Mouse (Mus musculus): ENCODE data around the gene Tuba1a. TPM values are rescaled to one million over a fixed set of nuclear protein-coding genes. Genes with fewer than 3 reads are reported as not detected.
A peak's percentile ranks its signal among the peaks of the same experiment; 100 is the strongest.
"Not testable (repeated sequence)": the region's sequence is repeated elsewhere in the genome, so short reads cannot be mapped to it uniquely, and the experiment has no call there.

Gene Tuba1a
- polyA plus RNA-seq, 1 experiment from 2014 or later = 895 TPM

GRCm38 (mm10) chr15:98933004-98933671, 20.4 kb downstream of the Tuba1a start:
- H3K9me3 ChIP-seq (ENCODE audit: control insufficient read depth, low read length); H3K36me3 ChIP-seq (ENCODE audit: control insufficient read depth, insufficient read depth, low read length); H3K27me3 ChIP-seq (replicated peaks; ENCODE audit: control insufficient read depth, insufficient read depth, low read length): not testable (repeated sequence)
- peak overlapping the region; percentile 87 for H3K4me2 ChIP-seq (ENCODE audit: low read depth, low read length)
- peak overlapping the region; percentile 58 for H3K27ac ChIP-seq (ENCODE audit: low read length)
- WGBS = 4% methylated on average over 8 of the region's 9 CpGs
- H3K4me3 ChIP-seq (ENCODE audit: low read length) = peak overlapping the region; percentile 82
- H3K9ac ChIP-seq (ENCODE audit: low read depth, low read length) = peak overlapping the region; percentile 89
- peaks cover 11% of the 10 kb centered on the region for H3K4me1 ChIP-seq (ENCODE audit: control insufficient read depth, insufficient read depth, low read length)
- 0 out of 2 replicates have a peak, but pooled peaks have one; percentile 8 for ATAC-seq

GRCm38 (mm10) chr15:98930998-98931397, 22.5 kb downstream of the Tuba1a start:
- Histone ChIP-seq H3K4me3 (ENCODE audit: low read length) (no peak overlapping the region), H3K36me3 (ENCODE audit: control insufficient read depth, insufficient read depth, low read length) (peaks cover 4% of the 10 kb centered on the region; the same call in 1 of the 2 replicates), H3K27ac (ENCODE audit: low read length) (no peak overlapping the region), H3K9ac (ENCODE audit: low read depth, low read length) (no peak overlapping the region), H3K4me2 (ENCODE audit: low read depth, low read length) (no peak overlapping the region), H3K27me3 (replicated peaks; ENCODE audit: control insufficient read depth, insufficient read depth, low read length) (no peaks in the 10 kb centered on the region), H3K4me1 (ENCODE audit: control insufficient read depth, insufficient read depth, low read length) (peaks cover 11% of the 10 kb centered on the region), H3K9me3 (ENCODE audit: control insufficient read depth, low read length) (no peaks in the 10 kb centered on the region)
- WGBS = 77% methylated on average over 3 of the region's 3 CpGs
- ATAC-seq = no peak

- no peak overlapping the region for H3K27ac ChIP-seq (ENCODE audit: low read length)
- H3K4me1 ChIP-seq (ENCODE audit: control insufficient read depth, insufficient read depth, low read length) = peaks cover 3% of the 10 kb centered on the region
- no peak overlapping the region for H3K9ac ChIP-seq (ENCODE audit: low read depth, low read length)
- no peak overlapping the region for H3K4me2 ChIP-seq (ENCODE audit: low read depth, low read length)
- no peak overlapping the region for H3K4me3 ChIP-seq (ENCODE audit: low read length)
- no peaks in the 10 kb centered on the region for H3K9me3 ChIP-seq (ENCODE audit: control insufficient read depth, low read length)
- H3K27me3 ChIP-seq (replicated peaks; ENCODE audit: control insufficient read depth, insufficient read depth, low read length) = no peaks in the 10 kb centered on the region
- no peak for ATAC-seq
- H3K36me3 ChIP-seq (ENCODE audit: control insufficient read depth, insufficient read depth, low read length) = peaks cover 4% of the 10 kb centered on the region; the same call in 1 of the 2 replicates
- WGBS = 49% methylated on average over 8 of the region's 8 CpGs
These were observed 23.3 kb downstream of the Tuba1a start for GRCm38 (mm10) chr15:98930017-98930734.

- H3K4me2 ChIP-seq (ENCODE audit: low read depth, low read length) = 0 out of 2 replicates have a peak overlapping the region, but pooled peaks have one; percentile 23
- H3K9ac ChIP-seq (ENCODE audit: low read depth, low read length) = no peak overlapping the region
- no peaks in the 10 kb centered on the region for H3K27me3 ChIP-seq (replicated peaks; ENCODE audit: control insufficient read depth, insufficient read depth, low read length)
- peak; percentile 61 for ATAC-seq
- no peak overlapping the region for H3K4me3 ChIP-seq (ENCODE audit: low read length)
- peaks cover 4% of the 10 kb centered on the region; the same call in 1 of the 2 replicates for H3K36me3 ChIP-seq (ENCODE audit: control insufficient read depth, insufficient read depth, low read length)
- 17% methylated on average over 13 of the region's 13 CpGs for WGBS
- H3K27ac ChIP-seq (ENCODE audit: low read length) = no peak overlapping the region
- peaks cover 2% of the 10 kb centered on the region; the same call in 1 of the 2 replicates for H3K4me1 ChIP-seq (ENCODE audit: control insufficient read depth, insufficient read depth, low read length)
- no peaks in the 10 kb centered on the region for H3K9me3 ChIP-seq (ENCODE audit: control insufficient read depth, low read length)
These were observed 24.8 kb downstream of the Tuba1a start for GRCm38 (mm10) chr15:98928598-98929240.

GRCm38 (mm10) chr15:98927566-98927965, 25.9 kb downstream of the Tuba1a start:
- Histone ChIP-seq H3K36me3 (ENCODE audit: control insufficient read depth, insufficient read depth, low read length) (peaks cover 4% of the 10 kb centered on the region; the same call in 1 of the 2 replicates), H3K4me2 (ENCODE audit: low read depth, low read length) (no peak overlapping the region), H3K27me3 (replicated peaks; ENCODE audit: control insufficient read depth, insufficient read depth, low read length) (no peaks in the 10 kb centered on the region), H3K4me1 (ENCODE audit: control insufficient read depth, insufficient read depth, low read length) (peaks cover 7% of the 10 kb centered on the region), H3K4me3 (ENCODE audit: low read length) (no peak overlapping the region), H3K27ac (ENCODE audit: low read length) (no peak overlapping the region), H3K9me3 (ENCODE audit: control insufficient read depth, low read length) (no peaks in the 10 kb centered on the region), H3K9ac (ENCODE audit: low read depth, low read length) (no peak overlapping the region)
- no peak for ATAC-seq
- 77% methylated on average over 5 of the region's 5 CpGs for WGBS

- Histone ChIP-seq H3K4me1 (ENCODE audit: control insufficient read depth, insufficient read depth, low read length) (peaks cover 7% of the 10 kb centered on the region), H3K27me3 (replicated peaks; ENCODE audit: control insufficient read depth, insufficient read depth, low read length) (no peaks in the 10 kb centered on the region), H3K27ac (ENCODE audit: low read length) (0 out of 2 replicates have a peak overlapping the region, but pooled peaks have one; percentile 19), H3K4me2 (ENCODE audit: low read depth, low read length) (no peak overlapping the region), H3K36me3 (ENCODE audit: control insufficient read depth, insufficient read depth, low read length) (no peaks in the 10 kb centered on the region), H3K9me3 (ENCODE audit: control insufficient read depth, low read length) (0 out of 2 replicates have a peak, but pooled peaks cover 5% of the 10 kb centered on the region), H3K9ac (ENCODE audit: low read depth, low read length) (no peak overlapping the region), H3K4me3 (ENCODE audit: low read length) (no peak overlapping the region)
- ATAC-seq = peak; percentile 54
- 56% methylated on average over 3 of the region's 3 CpGs for WGBS
These were observed 28.8 kb downstream of the Tuba1a start for GRCm38 (mm10) chr15:98924682-98925081.

GRCm38 (mm10) chr15:98923031-98923537, 30.4 kb downstream of the Tuba1a start:
- Histone ChIP-seq H3K4me3 (ENCODE audit: low read length) (no peak overlapping the region), H3K4me1 (ENCODE audit: control insufficient read depth, insufficient read depth, low read length) (peaks cover 9% of the 10 kb centered on the region; the same call in 1 of the 2 replicates), H3K9me3 (ENCODE audit: control insufficient read depth, low read length) (0 out of 2 replicates have a peak, but pooled peaks cover 5% of the 10 kb centered on the region), H3K36me3 (ENCODE audit: control insufficient read depth, insufficient read depth, low read length) (no peaks in the 10 kb centered on the region), H3K27ac (ENCODE audit: low read length) (peak overlapping the region; percentile 93), H3K9ac (ENCODE audit: low read depth, low read length) (peak overlapping the region; percentile 48; the same call in 1 of the 2 replicates), H3K27me3 (replicated peaks; ENCODE audit: control insufficient read depth, insufficient read depth, low read length) (no peaks in the 10 kb centered on the region), H3K4me2 (ENCODE audit: low read depth, low read length) (peak overlapping the region; percentile 27; the same call in 1 of the 2 replicates)
- 82% methylated on average over 2 of the region's 2 CpGs for WGBS
- peak; percentile 15; the same call in 1 of the 2 replicates for ATAC-seq

- 34% methylated on average over 3 of the region's 3 CpGs for WGBS
- no peaks in the 10 kb centered on the region for H3K36me3 ChIP-seq (ENCODE audit: control insufficient read depth, insufficient read depth, low read length)
- peak overlapping the region; percentile 93 for H3K27ac ChIP-seq (ENCODE audit: low read length)
- peak; percentile 49 for ATAC-seq
- 0 out of 2 replicates have a peak, but pooled peaks cover 5% of the 10 kb centered on the region for H3K9me3 ChIP-seq (ENCODE audit: control insufficient read depth, low read length)
- H3K27me3 ChIP-seq (replicated peaks; ENCODE audit: control insufficient read depth, insufficient read depth, low read length) = no peaks in the 10 kb centered on the region
- no peak overlapping the region for H3K4me2 ChIP-seq (ENCODE audit: low read depth, low read length)
- H3K9ac ChIP-seq (ENCODE audit: low read depth, low read length) = no peak overlapping the region
- no peak overlapping the region for H3K4me3 ChIP-seq (ENCODE audit: low read length)
- H3K4me1 ChIP-seq (ENCODE audit: control insufficient read depth, insufficient read depth, low read length) = peaks cover 9% of the 10 kb centered on the region; the same call in 1 of the 2 replicates
These were observed 30.9 kb downstream of the Tuba1a start for GRCm38 (mm10) chr15:98922581-98922980.

- H3K27me3 ChIP-seq (replicated peaks; ENCODE audit: control insufficient read depth, insufficient read depth, low read length) = no peaks in the 10 kb centered on the region
- peak overlapping the region; percentile 93 for H3K27ac ChIP-seq (ENCODE audit: low read length)
- no peaks in the 10 kb centered on the region for H3K36me3 ChIP-seq (ENCODE audit: control insufficient read depth, insufficient read depth, low read length)
- H3K4me3 ChIP-seq (ENCODE audit: low read length) = no peak overlapping the region
- no peak overlapping the region for H3K9ac ChIP-seq (ENCODE audit: low read depth, low read length)
- peaks cover 13% of the 10 kb centered on the region for H3K4me1 ChIP-seq (ENCODE audit: control insufficient read depth, insufficient read depth, low read length)
- no peak overlapping the region for H3K4me2 ChIP-seq (ENCODE audit: low read depth, low read length)
- 0 out of 2 replicates have a peak, but pooled peaks cover 5% of the 10 kb centered on the region for H3K9me3 ChIP-seq (ENCODE audit: control insufficient read depth, low read length)
- WGBS = 94% methylated on average over 5 of the region's 5 CpGs
- no peak for ATAC-seq
These were observed 32.0 kb downstream of the Tuba1a start for GRCm38 (mm10) chr15:98921510-98921909.

All from intestine, embryonic 16.5 days (tissue).